Mouse (Mus musculus) kidney, adult 2 months (tissue): ENCODE measurements around the gene Cdh24.

Source experiments
- CTCF ChIP-seq: fragments of 200-500 bp; conservative IDR thresholded peaks from 2 replicates; pipeline ENCODE4 v1.5.1; 2011; ENCODE audit warnings: low read depth, mild to moderate bottlenecking, control low read depth, low read length, moderate library complexity, mixed read lengths; ENCODE audit not compliant: insufficient read depth, insufficient read length
- POLR2A ChIP-seq: fragments of 200-500 bp; IDR thresholded peaks from one replicate; pipeline ENCODE4 v1.6.1; 2011; ENCODE audit warnings: low read depth, low read length, control low read depth

- TF ChIP-seq CTCF (peak; percentile 66), POLR2A (no peak)
Observed at GRCm38 (mm10) chr14:54609962-54610361, 31.2 kb downstream of the Cdh24 start.
